Mouse (Mus musculus): ENCODE data around the gene Plac1.

GRCm38 (mm10) chrX:53213838-53214237 lies 26.1 kb downstream of the Plac1 start:
- TF ChIP-seq CTCF (IDR thresholded peaks at IDR 0.05; ENCODE audit: control insufficient read depth, insufficient read depth, insufficient replicate concordance, low read depth, low read length): no peak
- TF ChIP-seq POLR2A (IDR thresholded peaks at IDR 0.05; ENCODE audit: control insufficient read depth, low read depth, low read length): no peak
